Mouse (Mus musculus) ES-E14 (cell line): ENCODE results near the gene Glp1r.

Source experiments
- CHD2 ChIP-seq: IDR thresholded peaks from 2 replicates; pipeline ENCODE4 v1.6.1; 2014; ENCODE audit warnings: mild to moderate bottlenecking, low read depth, low read length, inconsistent platforms
- HCFC1 ChIP-seq: IDR thresholded peaks from 2 replicates; pipeline ENCODE4 v1.6.1; 2012; ENCODE audit warnings: low read length, inconsistent platforms, borderline replicate concordance; ENCODE audit not compliant: insufficient read depth
- MAFK ChIP-seq: IDR thresholded peaks from 2 replicates; pipeline ENCODE4 v1.6.1; 2014; ENCODE audit warnings: mild to moderate bottlenecking, low read depth, low read length, inconsistent platforms; ENCODE audit not compliant: insufficient read depth
- ZC3H11A ChIP-seq: IDR thresholded peaks from 2 replicates; pipeline ENCODE4 v1.6.1; 2012; ENCODE audit warnings: low read depth, mild to moderate bottlenecking, inconsistent platforms, low read length, borderline replicate concordance
- ZNF384 ChIP-seq: IDR thresholded peaks from 2 replicates; pipeline ENCODE4 v1.6.1; 2012; ENCODE audit warnings: low read depth, low read length, inconsistent platforms

GRCm38 (mm10) chr17:30857347-30857746 lies 44.3 kb upstream of the Glp1r start:
- TF ChIP-seq CHD2 (no peak), ZC3H11A (no peak), ZNF384 (no peak), HCFC1 (no peak), MAFK (no peak)
